Mouse (Mus musculus) fibroblast of lung, adult 2 months (primary cell): Measurements from ENCODE around the gene Itga7.
"Not testable (repeated sequence)": the region's sequence is repeated elsewhere in the genome, so short reads cannot be mapped to it uniquely, and the experiment has no call there.

Experiments
- DNase-seq: peaks from one replicate; pipeline ENCODE4 v3.0.0-alpha.2; 2011; ENCODE audit warnings: low read depth

Itga7 gene

DNA sequence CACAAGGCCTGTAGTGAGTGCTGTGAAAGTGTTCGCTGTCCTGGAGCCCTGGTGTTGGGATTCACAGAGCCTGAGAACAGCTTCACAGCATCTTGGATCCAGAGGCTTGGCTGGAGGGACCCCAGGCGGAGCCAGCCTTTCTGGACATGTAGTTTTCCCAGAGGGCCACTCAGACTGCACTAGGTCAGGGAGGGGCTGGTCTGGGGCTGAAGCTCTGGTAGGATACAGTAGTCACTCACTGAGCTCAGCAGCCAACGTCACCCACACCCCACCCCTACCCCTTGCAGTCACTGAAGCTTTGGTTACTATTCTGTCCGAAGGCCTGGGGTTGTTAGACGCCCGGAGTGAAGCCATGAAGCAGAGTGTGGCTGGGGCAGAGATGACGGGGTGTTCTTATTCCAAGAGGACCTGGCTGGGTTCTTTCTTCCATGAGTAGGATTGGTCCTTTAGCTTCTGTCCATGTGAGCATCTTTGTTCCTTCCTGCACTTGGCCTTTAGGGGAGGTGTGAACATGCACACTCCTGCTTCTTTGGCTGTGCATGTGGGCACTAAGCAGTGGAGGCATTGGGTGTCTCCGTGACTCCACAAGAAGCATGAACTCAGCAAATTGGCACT, 2.3 kb downstream of the Itga7 start:
- DNase-seq: no peak

- no peak for DNase-seq
Observed at GRCm38 (mm10) chr10:128937756-128938390, 4.3 kb downstream of the Itga7 start.

DNA sequence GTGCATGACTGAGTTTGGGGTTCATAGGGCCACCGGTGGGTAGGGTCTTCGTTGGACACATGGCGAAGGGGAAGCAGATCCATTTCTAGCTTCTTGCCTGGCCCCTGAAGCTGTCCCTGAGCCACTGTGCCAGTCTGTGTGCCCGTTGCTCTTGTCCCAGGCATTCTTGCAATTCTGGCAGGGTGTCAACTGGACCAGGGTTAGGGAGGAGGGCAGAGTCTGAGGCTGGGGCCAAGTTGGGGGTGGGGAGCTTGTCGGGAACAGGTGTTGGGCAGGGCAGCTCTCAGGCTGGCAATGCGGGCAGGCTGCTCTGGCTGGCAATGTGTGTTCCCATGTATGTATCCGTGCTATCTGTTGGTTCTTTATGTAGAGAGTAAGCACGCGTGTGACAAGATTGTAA, 4.8 kb downstream of the Itga7 start:
- no peak for DNase-seq

GRCm38 (mm10) chr10:128938974-128939373, 5.4 kb downstream of the Itga7 start:
- no peak for DNase-seq

DNA sequence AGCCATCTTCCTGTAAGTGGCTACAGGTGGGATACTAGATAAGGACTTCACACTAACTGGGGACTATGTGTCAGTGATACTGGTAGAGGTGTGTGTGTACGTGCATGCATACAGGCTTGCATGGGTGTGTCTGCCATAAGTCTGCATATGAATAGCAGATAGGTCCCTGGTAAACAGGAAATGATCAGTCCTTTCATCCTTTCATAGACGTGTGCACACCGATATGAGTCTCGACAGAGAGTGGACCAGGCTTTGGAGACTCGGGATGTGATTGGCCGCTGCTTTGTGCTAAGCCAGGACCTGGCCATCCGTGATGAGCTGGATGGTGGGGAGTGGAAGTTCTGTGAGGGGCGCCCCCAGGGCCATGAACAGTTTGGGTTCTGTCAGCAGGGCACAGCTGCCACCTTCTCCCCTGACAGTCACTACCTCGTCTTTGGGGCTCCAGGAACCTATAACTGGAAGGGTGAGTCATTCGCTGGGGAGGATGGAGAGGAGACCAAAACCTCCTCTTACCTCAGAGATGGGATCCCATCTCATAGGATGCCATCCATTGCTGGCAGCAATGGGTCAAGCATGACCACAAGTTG, 7.0 kb downstream of the Itga7 start:
- DNase-seq: no peak

DNA sequence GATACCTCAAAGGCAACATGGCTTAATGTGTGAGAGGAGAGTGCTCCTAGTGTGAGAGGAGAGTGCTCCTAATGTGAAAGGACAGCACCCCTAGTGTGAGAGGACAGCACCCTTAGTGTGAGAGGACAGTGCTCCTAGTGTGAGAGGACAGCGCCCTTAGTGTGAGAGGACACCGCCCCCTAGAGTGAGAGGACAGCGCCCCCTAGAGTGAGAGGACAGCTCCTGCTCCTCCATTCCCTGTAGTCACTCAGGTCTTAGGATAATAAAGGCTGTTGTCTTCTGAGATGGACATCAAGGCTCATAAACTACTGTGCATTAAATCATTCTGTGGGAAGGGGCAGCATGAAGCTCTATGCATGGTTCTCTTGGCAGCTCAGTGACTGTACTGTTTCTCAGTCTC, 12.1 kb downstream of the Itga7 start:
- DNase-seq: no peak

GRCm38 (mm10) chr10:128947496-128947895, 13.9 kb downstream of the Itga7 start:
- DNase-seq: no peak

- DNase-seq: no peak
Observed at GRCm38 (mm10) chr10:128950208-128950887, 16.7 kb downstream of the Itga7 start.

DNA sequence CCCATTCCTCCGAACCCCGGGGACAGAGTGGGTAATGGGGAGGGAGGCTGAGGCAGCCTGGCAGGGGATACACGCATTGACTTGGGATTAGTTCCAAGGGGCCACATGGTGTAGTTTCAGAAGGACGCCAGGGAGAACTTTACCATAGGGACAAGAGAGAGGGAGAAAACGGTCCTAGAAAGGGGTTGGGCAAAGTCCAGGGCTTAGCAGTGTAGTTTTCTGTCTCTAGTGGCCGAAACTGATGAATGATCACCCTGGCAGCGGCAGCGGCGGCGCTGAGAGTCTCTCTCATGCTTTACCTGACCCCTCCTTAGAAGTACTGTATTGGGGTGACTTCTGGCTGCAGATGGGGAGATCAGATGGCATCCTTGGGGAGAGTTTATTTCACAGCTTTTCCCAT, 24.7 kb downstream of the Itga7 start:
- DNase-seq: no peak

DNA sequence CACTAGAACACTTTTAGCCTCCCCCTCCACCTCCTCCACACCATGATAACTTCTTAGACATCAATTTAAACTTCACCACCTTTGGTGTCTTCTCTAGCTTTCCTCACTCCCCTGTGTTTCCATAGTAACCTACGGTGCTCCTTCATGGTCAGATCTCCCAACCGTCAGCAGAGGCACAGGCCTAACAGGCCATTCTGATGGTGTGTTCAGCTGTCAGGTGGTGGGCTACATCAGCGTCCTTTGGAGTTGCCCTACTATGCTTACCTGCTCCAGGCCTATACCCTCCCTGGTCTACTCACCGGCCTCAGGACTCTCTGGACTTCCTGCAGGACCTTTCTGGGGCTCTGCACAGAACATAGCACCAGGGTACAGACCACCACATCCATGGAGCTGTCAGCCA, 26.5 kb downstream of the Itga7 start:
- no peak for DNase-seq

DNA sequence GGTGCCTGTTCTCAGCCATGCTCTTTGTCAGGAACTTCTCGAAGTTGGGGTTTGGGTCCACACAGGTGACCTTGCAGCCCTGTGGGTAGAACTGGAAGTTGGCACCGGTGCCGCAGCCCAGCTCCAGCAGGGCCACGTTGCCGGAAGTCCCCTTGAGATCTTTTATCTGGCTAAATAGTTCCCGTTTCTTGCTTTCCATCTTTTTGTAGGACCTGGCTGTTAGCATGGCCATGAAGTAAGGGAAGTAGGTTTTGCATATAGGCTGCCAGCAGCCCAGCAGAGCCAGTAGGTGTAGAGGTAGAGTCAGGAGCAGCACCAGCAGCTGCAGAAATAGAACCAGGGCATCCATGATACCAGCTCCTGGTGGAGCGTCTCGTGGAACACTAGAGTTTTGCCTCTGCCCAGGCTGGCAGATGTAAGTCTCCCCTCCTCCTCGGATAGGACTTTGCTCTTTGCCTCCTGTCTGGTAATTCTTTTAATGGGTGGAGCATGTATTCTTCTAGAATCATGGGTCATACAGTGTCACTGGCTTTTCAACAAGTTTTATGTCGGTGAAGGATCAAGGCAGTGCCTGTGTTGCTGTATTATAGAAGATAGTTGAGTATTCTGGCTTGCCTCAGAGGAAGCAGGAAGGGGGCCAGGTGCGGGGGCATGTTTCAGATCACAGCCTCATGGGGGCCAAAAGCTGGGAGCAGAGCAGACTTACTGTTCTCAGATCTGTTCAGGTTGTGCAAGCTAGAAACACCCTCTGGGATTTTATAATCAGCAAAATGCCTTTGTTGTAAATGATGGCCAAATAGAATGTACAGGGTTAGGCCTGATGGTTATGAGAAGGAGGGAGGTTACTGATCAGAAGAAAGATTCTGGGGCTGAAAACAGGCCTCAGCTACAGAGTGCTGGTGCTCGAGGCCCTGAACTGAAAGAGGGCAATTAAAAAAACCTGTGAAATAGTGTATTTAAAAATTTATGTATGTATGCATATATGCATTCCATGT, 27.3 kb downstream of the Itga7 start, which contains the start of gene Mettl7b:
Mettl7b (minus strand) TSS at position 399 of the 995 bp plus-strand sequence.
- no peak for DNase-seq

DNA sequence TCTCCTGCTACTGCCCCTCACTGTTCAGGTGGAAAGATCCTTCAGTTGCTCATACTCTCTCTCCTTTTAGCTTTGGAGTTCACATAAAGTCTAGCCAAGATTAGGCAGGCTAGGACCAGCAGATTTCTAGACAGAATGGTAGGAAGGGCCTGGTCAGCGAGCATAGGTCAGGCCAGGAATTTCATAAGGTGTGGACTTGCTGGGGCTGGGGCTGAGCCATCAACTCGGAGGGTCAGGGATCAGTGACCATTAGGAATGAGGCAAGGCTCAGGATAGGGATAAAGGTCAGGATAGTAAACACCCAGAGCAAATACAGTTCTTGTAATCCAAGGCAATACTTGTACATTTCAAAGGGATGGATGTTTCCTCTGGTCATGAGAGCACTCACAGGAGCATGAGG, 31.3 kb downstream of the Itga7 start:
- DNase-seq: no peak

- DNase-seq: no peak
Observed at GRCm38 (mm10) chr10:128965871-128966270, 32.3 kb downstream of the Itga7 start.

GRCm38 (mm10) chr10:128968341-128968749, 34.7 kb downstream of the Itga7 start:
- peak; percentile 59 for DNase-seq

DNA sequence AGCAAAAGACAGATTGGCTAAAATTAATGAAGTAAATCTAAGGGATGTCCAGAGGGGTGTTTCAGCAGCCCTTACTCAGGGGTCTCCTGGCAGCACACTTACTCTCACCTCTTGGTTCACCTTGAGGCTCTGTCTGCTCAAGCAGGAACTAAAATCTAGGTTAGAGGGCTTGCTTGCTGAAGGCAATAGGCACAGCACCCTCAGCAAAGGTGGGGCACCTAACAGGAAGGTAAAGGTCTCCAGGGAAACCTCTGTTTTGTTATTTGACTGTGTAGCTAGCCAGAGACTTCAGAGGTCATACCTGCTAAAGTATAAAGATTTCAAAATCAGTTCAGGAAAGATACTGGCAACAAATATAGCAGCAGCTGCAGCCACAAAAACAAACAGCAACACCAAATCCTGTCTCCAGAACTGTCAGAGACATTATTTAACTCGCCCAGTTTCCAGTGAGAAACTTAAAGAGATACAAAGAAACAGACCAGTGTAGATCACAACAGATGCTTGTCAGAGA, 37.2 kb downstream of the Itga7 start:
- no peak for DNase-seq

DNA sequence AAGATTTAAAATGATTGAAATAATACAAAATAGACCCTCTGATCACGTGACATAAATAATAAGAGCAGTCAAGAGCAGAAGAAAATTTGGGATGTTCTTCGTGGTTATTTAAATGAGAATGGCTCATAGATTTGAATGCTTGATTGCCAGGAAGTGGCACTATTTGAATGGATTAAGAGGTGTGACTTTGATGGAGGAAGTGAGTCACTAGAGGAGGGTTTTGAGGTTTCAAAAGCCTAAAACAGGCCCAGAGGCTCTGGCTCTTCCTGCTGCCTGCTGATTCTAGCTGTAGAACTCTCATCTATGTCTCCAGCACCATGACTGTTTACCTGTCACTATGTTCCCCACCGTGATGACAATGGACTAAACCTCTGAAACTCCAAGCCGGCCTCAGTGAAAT, 39.2 kb downstream of the Itga7 start:
- DNase-seq: no peak

DNA sequence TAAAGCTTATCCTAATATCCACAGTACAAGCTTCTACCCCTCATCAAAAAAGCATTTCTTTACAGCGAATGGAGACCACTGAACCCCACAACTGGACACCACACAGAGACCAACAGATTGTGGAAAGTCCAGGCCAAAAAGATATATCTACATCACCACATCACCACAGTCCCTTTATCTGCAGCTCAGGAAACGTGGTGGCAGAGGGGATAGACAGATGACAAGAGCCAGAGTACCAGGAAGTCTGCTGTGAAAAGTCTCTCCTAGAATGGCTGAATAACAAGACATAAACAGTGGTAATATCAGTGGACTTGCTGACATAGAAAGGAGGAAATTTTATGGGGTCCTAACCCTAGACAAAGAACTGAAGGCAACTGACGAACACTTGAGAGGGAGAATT, 42.8 kb downstream of the Itga7 start:
- no peak for DNase-seq

- DNase-seq: no peak
Observed at GRCm38 (mm10) chr10:128977522-128978114, 44.0 kb downstream of the Itga7 start.

- no peak for DNase-seq
Observed at GRCm38 (mm10) chr10:128980644-128981365, 47.2 kb downstream of the Itga7 start.

DNA sequence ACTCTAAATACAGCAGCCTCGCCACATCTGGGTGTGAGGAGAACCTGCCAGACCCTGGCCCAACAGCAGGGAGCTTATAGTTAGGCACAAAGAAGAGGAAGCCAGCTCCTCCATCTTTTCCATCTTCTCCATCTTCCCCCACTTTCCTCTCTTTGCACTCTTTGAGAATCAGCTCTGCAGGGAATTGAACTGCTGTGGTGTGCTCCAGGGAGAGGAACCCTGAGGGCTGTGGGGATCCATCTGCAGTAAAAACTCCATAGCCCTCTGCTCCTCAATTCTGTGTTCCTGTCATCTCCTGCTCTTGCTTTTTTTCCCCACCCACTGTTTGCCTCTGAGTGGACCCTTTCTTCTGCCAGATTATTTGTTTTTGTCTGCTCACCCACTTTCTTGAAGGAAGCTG, 55.5 kb downstream of the Itga7 start, which contains the start of gene Olfr9:
Olfr9 (plus strand) TSS at position 301 of the 400 bp plus-strand sequence.
- DNase-seq: not testable (repeated sequence)
